Mouse (Mus musculus): ENCODE results near the gene Gm20816. TPM values are rescaled to one million over a fixed set of nuclear protein-coding genes. Genes with fewer than 3 reads are reported as not detected.
"Not testable (repeated sequence)": the region's sequence is repeated elsewhere in the genome, so short reads cannot be mapped to it uniquely, and the experiment has no call there.

Gm20816 gene
- not detected in 2 replicates for polyA plus RNA-seq (2012; rRNA removed)

- not testable (repeated sequence) for H3K4me1 ChIP-seq (ENCODE audit: control insufficient read depth, insufficient read depth, low read length); DNase-seq; H3K27ac ChIP-seq (ENCODE audit: insufficient read depth, low read length); H3K27me3 ChIP-seq (ENCODE audit: control insufficient read depth, insufficient read depth, low read length); H3K4me3 ChIP-seq (replicated peaks; ENCODE audit: insufficient read depth, low read depth, low read length)
- no CpG with 5 or more reads among the region's 3 CpGs for WGBS
These were observed at the start of gene Gm20816 for GRCm38 (mm10) chrY:68537655-68538054. Gene Gm20816, plus strand, starts transcription at chrY:68537955.

Other genes with a start within 250 kb of the Gm20816 start
- not detected in 2 replicates for gene Gm20937, start 243.1 kb upstream of the Gm20816 start, polyA plus RNA-seq (2012; rRNA removed)